Mouse (Mus musculus) CH12F3 (cell line): ENCODE results near the gene Smg7.
"Not testable (repeated sequence)": the region's sequence is repeated elsewhere in the genome, so short reads cannot be mapped to it uniquely, and the experiment has no call there.

Experiments
- in situ Hi-C: fragments of 300-500 bp; cut with MboI; formaldehyde crosslinking; loops from 2 replicates; pipeline ENCODE4 v1.14.3; 2020; ENCODE audit warnings: low sequenced_read_pairs

Gene Smg7

DNA sequence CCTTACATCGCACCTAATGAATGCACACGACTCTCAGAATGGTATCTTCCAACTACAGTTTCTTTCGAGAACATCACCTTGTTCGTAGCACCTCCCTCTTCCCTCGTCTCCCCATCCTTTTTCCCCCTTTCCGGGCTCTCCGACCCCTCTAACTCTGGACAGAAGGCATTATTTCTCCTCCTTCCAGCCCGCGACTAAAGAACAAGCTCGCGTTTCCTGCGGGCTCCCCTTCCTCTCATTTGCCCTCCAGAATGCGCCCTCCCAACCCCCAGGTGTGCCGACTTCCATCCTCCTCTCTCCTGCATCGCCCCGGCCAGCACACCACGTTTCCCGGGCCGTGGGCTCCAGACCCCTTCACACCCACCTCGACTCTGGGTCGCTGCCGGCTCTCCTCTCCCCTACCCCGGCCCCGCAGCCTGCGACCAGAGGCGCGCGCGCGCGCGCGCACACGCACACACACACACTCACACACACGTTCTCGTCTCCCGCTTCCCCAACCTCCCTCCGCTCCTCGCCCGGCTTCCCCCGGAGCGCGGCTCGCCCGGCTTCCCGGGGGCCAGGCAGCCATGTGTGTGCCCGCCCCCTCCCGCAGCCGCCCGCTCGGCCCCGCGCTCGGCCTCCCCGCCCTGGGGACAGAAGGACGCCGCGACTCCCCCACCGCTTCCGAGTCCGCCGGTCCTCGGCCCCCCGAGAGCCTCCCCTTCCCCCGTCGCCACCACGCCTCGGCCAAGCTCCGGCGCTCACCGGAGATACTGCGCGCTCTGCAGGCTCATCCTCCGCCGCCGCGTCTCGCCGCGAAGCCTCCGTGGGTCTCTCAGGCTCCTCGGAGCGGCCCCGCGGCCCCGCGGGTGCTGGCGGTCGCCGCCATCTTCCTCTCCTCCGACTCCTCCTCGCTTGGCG lies at the start of gene Smg7:
TSS of gene Smg7 (minus strand) at position 882 of the 900 bp plus-strand sequence.
- in situ Hi-C loops, result no loop called here

DNA sequence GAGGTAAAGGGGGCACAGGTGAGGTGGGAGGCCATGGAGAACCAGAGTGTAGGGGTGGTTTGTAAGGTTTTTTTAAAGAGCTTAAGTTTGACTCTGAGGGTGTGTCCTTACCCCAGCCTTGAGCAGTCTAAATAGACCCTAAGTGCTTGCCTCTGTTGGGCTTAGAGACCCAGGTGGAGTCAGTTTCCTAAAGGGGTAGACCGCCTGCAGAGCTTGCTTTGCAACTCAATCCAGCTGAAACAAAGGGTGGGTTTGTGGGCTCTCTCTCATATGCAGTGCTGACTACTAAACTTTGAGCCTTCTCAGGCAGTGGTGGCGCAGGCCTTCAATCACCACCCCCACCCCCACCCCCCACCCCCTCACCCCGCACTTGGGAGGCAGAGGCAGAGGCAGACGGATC lies 40.5 kb upstream of the Smg7 start:
- in situ Hi-C loops, result no loop called here

DNA sequence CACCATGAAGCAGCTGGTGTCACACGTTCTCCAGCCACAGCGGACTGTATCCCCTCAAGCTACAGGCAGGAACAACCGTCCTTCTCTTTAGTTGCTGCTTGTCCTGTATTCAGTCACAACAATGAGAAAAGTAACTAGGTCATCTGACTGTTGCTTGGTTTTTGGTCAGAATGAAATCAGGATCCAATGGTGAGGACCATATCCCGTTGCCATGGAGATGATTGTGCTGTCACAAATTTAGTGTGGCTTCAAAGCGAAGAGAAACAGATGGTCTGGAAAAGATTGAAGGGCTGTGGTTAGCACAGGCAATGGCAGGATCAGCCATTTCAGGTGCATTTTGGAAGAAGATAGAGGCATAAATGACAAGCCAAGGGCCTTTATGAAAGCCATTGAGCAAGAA lies 33.9 kb upstream of the Smg7 start:
- in situ Hi-C loops, result no loop called here

DNA sequence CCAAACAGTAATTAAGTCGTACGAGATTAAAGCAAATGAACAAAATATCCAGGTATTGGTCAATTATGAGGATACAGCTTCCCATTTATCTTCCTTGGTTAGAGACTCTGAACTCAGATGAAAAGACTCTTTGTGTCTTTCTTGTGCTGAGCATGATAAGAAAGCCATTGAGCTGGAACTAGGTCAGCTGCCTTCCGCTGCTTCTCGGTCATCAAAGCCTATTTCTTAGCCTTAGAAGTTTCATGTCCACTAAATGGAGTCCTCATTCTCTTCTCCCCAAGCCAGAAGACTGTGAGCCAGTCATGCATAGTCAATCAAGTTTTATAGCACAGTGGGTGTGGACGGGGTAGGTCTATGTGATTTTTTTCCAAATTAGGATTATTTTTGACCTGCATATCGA lies 33.0 kb upstream of the Smg7 start:
- in situ Hi-C loops, result no loop called here

DNA sequence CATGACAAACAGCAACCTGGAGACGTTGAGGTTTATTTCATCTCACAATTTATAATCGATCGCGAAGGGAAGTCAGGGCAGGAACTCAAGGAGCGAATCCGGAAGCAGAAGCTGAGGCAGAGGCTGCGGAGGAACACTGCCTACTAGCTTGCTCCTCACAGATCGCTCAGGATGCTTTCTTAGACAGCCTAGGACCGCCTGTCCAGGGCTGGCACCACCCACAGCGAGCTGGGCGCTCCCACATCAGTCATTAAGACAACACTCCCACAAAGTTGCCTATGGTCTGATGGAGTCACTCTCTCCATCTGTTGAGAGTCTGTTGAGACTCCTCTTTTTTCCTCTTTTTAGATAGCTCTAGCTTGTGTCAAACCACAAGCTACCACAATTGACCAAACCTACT lies 31.5 kb upstream of the Smg7 start:
- in situ Hi-C loops, result no loop called here

DNA sequence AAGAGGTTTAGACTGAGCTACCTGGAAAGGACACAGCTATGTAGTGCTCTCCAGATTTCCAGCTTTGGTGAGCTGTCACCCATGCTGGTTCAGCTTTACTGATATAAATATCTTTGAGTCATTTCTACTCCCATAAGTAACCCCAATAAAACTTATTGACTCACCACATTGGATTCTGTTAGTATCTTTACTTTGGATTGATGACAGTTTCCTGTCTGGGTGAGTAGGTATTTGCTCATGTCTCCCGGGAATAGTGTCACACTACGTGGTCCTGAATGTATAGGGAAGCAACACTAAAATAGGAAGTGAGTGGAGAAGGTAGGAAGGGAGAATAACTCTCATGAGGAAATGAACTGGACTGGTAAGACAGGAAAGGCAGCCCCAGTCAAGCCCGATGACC lies 19.3 kb upstream of the Smg7 start:
- in situ Hi-C loops, result no loop called here

DNA sequence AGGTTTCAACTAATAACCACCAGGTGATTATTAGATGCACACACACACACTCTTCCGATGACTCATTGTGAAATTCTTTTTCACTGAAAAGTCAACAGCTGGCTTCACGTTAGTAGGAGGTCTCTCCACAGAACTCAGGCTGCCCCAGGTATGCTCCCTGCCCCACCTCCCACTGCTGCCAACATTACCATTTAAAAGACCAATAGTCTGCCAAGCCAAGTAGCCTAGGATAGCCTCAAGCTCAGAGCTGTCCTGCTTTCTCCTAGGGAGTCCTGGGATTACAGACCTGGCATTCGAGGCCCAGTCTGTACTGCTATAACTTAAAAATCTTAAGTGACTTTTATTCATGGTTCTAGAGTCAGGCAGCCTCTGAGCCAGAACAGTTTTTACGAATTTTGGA lies 15.2 kb upstream of the Smg7 start:
- in situ Hi-C loops, result no loop called here

DNA sequence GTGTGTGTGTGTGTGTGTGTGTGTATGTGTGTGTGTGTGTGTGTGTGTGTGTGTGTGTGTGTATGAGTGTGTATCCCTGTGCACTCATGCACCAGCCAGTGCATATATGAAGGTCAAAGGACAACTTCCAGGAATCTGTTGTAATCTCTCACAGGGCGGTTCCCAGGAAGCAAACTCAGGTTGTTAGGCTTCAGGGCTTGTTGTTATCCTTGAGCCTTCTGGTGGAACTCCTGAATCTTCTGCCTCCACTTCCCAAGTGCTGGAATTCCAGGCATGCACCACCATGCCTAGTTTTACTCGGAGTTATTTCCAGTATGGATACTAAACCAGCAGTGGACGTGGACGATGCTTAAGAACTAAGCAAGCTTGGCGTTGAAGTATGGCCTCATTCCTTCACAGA lies 14.5 kb upstream of the Smg7 start:
- in situ Hi-C loops, result no loop called here

DNA sequence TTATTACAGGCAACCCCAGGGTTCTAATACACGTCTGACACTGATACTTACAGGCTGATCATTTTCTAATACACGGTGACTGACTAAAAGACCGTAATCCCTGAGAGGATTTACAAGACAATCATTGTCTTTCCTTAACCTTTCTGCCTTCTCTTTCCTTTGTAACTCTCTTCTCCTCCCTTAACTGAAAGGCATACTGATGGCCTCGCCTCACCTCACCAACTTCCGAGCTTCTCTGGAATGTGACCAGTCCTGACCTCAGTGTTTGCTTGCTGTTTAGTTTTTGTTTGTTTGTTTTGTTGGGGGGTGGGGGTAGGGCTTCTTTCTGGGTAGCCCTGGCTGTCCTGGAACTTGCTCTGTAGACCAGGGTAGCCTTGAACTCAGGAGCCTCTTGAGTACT lies 13.3 kb upstream of the Smg7 start:
- in situ Hi-C loops, result no loop called here

DNA sequence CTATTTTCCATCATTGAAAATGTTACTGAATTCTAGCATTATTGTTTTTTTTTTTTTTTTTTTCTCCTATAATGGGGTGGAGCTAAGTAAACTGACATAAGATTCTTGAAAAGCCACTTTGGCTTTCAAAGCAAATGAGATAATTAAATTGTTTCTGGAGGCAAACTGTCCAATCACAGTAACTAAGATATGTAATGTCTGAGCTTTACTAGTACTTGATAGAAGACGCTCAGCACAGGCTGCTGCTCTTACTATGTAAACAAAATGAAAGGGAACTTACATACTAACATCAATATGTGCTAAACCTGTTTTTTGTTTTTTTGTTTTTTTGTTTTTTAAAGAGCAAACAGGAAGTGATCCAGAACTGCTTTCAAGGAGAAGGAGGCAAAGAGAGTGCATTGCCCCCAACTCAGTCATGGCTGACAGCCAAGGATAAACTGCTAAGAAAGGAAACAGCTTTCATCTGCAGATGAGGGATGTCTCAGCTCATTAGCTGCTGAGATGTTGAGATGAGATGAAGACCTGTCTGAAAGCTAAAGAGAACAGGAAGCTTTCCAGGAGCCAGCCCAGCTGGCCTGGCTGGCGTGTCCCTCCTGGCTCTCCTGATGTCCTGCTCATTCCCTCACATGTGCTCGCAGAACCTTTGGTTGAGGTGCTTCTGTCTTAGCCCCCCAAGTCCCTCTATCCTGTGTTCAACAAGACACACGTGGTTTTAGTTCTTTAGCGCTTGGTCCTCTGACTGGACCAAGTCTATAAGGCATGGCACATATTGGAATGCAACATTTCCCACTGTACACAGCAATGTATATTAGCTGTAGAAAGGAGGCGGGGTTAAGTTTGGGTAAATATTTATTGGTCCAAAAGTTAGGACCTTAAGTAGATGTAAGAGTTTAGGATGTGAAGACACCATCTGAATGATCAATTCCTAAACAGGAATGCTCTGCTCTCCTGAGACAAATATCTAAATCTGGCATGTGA lies 11.3 kb upstream of the Smg7 start:
- in situ Hi-C loops, result no loop called here

DNA sequence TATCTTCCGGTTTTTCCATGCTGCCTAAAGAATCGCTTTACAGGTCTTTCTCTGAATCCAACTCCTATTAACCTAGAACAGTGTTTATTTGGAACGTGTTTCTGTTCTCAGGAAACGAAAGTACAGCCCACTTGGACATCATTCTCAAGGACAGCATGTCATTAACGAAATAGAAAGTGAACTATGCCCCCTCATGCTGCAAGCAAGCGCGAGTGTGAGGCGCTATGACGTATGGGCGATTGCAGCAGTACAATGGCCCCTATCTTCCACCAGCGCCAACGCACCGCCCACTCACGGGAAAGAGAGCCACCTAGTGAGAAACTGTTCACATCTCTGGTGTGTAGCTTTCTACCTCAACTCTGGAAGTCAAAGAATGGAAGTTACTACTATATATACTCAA lies 2.0 kb upstream of the Smg7 start:
- in situ Hi-C loops, result no loop called here

DNA sequence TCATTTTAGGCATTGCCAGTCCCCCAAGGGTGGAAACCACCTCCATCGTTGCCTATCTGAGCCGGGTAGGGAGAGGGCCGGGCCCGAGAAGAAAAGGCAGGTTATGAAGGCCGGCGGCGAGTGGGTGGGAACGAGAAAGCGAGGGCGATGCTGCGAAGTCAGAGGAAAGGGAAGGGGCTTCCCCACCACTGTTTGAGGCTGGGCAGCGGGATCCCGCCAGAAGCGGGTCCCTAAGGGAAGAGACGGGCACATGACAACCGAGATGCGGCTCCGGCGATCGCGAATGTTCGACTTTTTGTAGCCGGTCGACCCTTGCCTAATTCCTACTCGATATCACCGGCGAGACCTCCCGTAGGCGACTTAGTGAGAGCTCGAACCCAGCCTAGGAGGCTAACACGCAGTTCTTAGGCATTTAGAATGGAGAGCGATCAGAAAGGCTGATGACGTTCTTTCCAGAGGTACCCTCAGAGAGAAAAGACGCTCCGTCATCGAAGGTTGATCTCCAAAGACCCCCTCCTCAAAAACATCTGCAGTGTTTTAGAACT lies 1.2 kb upstream of the Smg7 start:
- in situ Hi-C loops, result no loop called here

DNA sequence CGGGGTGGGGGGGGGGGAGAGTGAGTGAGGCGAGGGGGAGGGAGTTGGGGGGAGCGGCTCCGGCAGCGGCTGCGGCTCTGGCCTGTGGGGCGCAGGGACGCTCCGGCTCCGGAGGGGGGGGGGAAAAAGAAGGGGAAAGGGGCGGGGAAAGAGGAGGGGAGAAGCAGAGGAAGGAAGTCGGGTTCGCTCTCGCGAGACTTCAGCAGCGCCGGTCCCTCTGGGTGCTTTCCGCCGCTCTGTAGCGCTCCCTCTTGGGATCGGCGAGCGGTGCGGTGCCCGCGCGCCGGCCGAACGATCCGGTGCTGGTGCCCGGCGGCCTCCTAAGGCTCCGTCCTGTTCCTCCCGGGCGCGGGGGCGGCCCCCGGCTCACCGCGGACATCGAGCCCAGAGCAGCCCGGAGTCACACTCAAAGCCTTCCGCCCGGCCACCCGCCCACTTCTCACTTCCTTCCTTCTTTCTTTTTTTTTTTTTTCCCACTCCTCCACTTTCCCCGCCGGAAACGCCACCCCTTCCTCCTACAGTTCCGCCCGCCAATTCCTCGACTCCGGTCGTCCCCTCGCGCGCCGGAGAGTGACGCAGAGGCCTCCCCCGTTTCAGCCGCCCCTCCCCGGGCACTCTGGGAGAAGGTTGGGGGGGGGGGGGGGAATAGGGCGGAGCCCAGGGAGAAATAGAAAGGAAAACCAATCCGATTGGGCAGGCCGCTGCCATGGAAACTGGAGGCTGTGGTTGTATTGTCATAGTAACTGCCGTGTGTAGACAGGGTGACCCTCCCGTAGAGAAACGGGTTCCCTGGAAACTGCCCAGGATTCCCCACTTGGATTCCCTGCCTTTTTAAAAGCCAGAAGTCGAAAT lies 445 bp upstream of the Smg7 start:
- in situ Hi-C loops, result no loop called here

DNA sequence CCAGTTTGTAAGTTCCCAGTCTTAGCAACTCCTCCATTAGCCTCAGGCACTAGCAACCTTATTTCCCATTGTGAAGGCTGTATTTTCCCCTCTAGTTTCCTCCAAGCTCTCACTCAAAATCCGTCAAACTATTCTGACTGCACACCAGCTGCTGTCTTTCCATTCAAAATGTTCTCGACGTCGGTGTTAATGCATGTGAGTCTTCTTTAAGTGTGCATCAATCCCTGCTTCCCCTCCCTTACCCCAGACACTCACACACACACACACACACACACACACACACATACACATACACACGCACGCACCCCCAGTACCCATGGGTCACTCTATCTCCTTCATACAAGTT lies 1.1 kb downstream of the Smg7 start:
- in situ Hi-C loops, result no loop called here

DNA sequence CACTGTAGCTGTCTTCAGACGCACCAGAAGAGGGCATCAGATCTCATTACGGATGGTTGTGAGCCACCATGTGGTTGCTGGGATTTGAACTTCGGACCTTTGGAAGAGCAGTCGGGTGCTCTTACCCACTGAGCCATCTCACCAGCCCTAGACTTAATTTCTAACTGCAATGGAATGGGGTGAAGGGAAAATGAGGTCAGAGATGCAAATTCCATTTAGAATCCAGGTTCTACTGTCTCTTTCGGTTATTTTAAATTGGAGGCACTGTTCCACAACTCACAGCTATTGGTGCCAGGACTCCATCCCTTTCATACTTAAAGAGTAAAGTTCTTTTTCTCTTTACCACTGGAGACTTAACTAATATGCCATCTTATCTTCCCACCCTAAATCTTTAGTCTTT lies 14.4 kb downstream of the Smg7 start:
- in situ Hi-C loops, result not testable (repeated sequence)

DNA sequence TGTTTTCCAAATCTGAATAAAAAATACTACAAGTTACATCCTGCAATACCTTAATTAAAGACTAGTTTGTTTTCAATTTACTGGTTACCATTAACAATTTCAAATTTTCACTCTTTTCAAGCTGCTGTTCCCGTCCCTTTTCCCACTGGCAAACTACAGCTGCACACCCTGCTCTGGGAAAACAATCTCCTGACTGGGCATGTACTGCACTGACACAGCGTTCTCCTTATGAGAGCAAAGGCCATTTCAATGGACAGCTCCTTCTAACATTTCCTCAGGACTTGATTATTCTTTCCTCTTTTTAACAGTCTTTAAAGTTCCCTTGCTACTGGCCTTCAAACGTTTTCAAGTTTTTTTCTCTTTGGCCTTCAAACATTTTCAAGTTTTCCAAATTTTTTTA lies 31.4 kb downstream of the Smg7 start:
- in situ Hi-C loops, result no loop called here

DNA sequence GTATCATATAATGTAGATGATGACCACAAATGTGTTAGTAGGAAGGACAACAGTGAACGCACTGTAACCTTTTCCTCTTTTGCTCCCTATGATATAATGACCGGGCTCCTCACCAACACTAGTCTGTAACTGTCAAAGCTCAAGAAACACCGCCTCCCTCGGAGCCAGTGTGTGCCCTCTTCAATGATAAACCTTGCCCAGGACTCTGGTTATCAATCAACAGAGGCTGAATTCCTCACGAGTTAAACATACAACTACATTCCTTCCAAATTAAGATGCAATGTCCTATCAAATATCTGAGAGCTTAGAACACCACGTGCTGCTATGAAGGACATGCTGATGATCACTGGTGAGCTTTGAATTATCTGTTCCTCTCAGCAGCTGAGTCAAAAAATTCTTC lies 32.5 kb downstream of the Smg7 start:
- in situ Hi-C loops, result no loop called here

DNA sequence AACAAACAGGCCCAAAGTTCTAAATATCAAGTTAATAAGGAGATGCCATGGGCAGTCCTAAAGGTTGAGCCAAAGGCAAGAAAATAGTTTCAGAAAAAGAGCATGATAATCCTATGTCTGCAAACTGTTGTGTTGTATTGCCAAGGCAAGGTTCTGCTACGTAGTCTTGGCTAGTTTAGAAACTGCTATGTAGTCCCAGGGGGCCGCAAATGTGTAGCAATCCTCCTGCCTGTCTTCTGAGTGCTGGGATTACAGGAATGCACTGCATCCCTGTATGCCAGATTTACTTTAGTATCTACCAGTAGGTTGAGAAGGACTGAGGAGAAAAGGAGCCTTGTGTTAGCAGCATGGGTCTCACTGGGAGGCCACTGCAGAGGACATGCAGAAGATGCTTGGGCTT lies 55.6 kb downstream of the Smg7 start:
- in situ Hi-C loops, result no loop called here

DNA sequence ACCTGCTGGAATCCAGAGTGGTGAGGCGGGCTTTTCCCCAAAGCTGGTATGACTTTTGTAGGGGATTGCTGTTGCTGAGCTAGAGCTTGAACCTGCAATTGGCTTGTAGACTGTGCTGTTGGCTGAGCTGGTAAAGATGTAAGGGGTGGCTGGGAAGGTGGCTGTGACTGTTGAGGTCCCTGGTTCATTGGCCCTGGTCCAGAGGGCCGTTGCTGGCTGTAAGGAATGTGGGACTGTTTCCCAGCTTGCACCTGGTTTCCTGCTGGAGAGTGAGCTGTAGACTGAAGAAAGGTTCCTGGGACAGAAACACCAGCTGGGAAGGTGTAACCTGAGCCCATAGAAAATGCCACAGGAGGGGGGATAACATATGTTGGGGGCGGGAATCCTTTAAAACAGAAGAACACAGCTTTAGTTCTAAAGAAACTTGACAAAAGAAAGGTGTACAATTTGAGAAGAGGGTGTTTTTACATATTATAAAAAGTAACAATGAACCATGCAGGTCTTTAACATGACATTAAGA lies 57.2 kb downstream of the Smg7 start:
- in situ Hi-C loops, result no loop called here

DNA sequence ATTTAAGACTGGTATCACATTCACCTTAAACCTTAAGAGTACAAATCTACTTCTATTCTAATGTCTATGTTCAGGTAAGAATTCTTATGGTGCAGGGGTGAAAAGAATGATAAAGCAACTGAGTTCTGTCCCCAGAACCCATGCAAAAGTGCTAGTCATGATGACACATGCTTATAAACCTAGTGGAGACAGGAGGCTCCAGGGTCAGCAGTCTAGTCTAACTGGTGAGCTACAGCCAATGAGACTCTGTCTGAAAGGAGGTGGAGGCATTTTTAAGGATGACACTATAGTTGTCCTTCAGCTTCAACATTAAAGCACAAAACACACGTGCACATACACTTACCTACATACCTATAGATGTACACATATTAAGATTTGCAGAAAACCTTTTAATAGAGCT lies 57.8 kb downstream of the Smg7 start:
- in situ Hi-C loops, result no loop called here

DNA sequence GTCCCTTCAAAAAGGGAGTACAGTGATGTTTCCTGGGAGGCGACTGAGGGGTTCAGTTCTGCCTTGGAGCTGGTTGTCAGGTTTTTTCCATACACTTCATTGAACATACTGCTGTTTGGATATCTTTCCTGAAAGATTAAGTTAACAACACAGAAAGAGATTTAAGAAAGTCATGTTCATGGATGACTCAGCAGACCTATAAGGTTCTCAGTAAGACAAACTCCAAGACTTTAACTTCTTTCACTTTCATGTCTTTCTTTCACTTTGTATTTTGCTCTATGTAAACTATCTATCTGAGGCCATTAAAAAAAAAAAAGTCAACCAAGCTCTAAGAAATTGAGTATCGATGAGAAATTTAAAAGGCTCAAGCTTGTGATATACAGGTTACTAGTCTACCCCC lies 61.4 kb downstream of the Smg7 start:
- in situ Hi-C loops, result no loop called here
